Mouse (Mus musculus): ENCODE data around the gene Rufy2. TPM values are rescaled to one million over a fixed set of nuclear protein-coding genes. Genes with fewer than 3 reads are reported as not detected.
A peak's percentile ranks its signal among the peaks of the same experiment; 100 is the strongest.

The Rufy2 gene
- total RNA-seq, 2 experiments from 2014 or later, result 6.8 to 7.0 TPM

GRCm38 (mm10) chr10:63019304-63019703 lies 39.3 kb downstream of the Rufy2 start:
- DNase-seq, result no peak

GRCm38 (mm10) chr10:63021702-63022101 lies 41.7 kb downstream of the Rufy2 start:
- DNase-seq, result no peak

- no peak for DNase-seq
Measured at GRCm38 (mm10) chr10:63022541-63023120, 42.6 kb downstream of the Rufy2 start.

GRCm38 (mm10) chr10:63023121-63023748 lies 43.2 kb downstream of the Rufy2 start:
- DNase-seq, result peak; percentile 77 to 81

- peak; percentile 98 to 99 for DNase-seq
Measured at GRCm38 (mm10) chr10:63023749-63024579, 43.9 kb downstream of the Rufy2 start, which contains the start of the genes Hnrnph3 and Pbld2. Hnrnph3 (minus strand) TSS chr10:63024217. Pbld2 (plus strand) TSS chr10:63024315.

GRCm38 (mm10) chr10:63024580-63024910 lies 44.5 kb downstream of the Rufy2 start:
- peak in 1 of 2 experiments; percentile 83 for DNase-seq

GRCm38 (mm10) chr10:63025016-63025415 lies 45.0 kb downstream of the Rufy2 start:
- no peak for DNase-seq

- DNase-seq, result no peak
Measured at GRCm38 (mm10) chr10:63025491-63026011, 45.5 kb downstream of the Rufy2 start.

GRCm38 (mm10) chr10:63026156-63026794 lies 46.3 kb downstream of the Rufy2 start:
- DNase-seq, result no peak

GRCm38 (mm10) chr10:63026795-63027160 lies 46.8 kb downstream of the Rufy2 start:
- no peak for DNase-seq

GRCm38 (mm10) chr10:63027376-63028161 lies 47.5 kb downstream of the Rufy2 start:
- DNase-seq, result no peak

GRCm38 (mm10) chr10:63028396-63028795 lies 48.4 kb downstream of the Rufy2 start:
- DNase-seq, result no peak

- DNase-seq, result no peak
Measured at GRCm38 (mm10) chr10:63032267-63032666, 52.2 kb downstream of the Rufy2 start.

- no peak for DNase-seq
Measured at GRCm38 (mm10) chr10:63032956-63033355, 52.9 kb downstream of the Rufy2 start.

GRCm38 (mm10) chr10:63038571-63039320 lies 58.7 kb downstream of the Rufy2 start:
- no peak for DNase-seq

- DNase-seq, result no peak
Measured at GRCm38 (mm10) chr10:63039867-63040628, 60.0 kb downstream of the Rufy2 start.

GRCm38 (mm10) chr10:63043154-63043553 lies 63.1 kb downstream of the Rufy2 start:
- DNase-seq, result no peak

GRCm38 (mm10) chr10:63047751-63048150 lies 67.7 kb downstream of the Rufy2 start:
- no peak for DNase-seq

- DNase-seq, result peak in 1 of 2 experiments; percentile 37
Measured at GRCm38 (mm10) chr10:63049106-63049505, 69.1 kb downstream of the Rufy2 start.

GRCm38 (mm10) chr10:63051267-63051666 lies 71.2 kb downstream of the Rufy2 start:
- no peak for DNase-seq
